Mouse (Mus musculus): ENCODE results near the gene Cept1. TPM values are rescaled to one million over a fixed set of nuclear protein-coding genes. Genes with fewer than 3 reads are reported as not detected.
A peak's percentile ranks its signal among the peaks of the same experiment; 100 is the strongest.
"Not testable (repeated sequence)": the region's sequence is repeated elsewhere in the genome, so short reads cannot be mapped to it uniquely, and the experiment has no call there.

Cept1 gene
- polyA plus RNA-seq (2016; fragmentation: Nextera tagmentation; extraction: Ambion mirVana) = 23.2 and 31.3 TPM in 2 replicates

- no peaks in the 10 kb centered on the region for H3K9me3 ChIP-seq (replicated peaks)
- peak within 1 kb of the TSS; percentile 94 for H3K27ac ChIP-seq
- H3K27me3 ChIP-seq (replicated peaks) = no peaks in the 10 kb centered on the region
- H3K4me3 ChIP-seq = peak within 1 kb of the TSS; percentile 90
- H3K9ac ChIP-seq = peak within 1 kb of the TSS; percentile 94
- peaks cover 35% of the 10 kb centered on the region for H3K4me1 ChIP-seq
- H3K4me2 ChIP-seq = peak within 1 kb of the TSS; percentile 77
- WGBS (ENCODE audit: insufficient replicate concordance) = under 1% methylated on average over 63 of the region's 63 CpGs
- ATAC-seq = peak; percentile 95
- peaks cover 5% of the 10 kb centered on the region; the same call in 1 of the 2 replicates for H3K36me3 ChIP-seq
Measured at GRCm38 (mm10) chr3:106547171-106547923, at the start of gene Cept1, which contains the start of gene Dram2. Gene Cept1 (minus strand): TSS chr3:106547802. Gene Dram2 (plus strand): TSS chr3:106547798.

GRCm38 (mm10) chr3:106593631-106594030, 46.0 kb upstream of the Cept1 start:
- not testable (repeated sequence) for H3K4me3 ChIP-seq; H3K9me3 ChIP-seq (replicated peaks); ATAC-seq; H3K4me2 ChIP-seq; H3K36me3 ChIP-seq; H3K27ac ChIP-seq; H3K27me3 ChIP-seq (replicated peaks); H3K4me1 ChIP-seq; H3K9ac ChIP-seq
- 61% methylated on average over 4 of the region's 4 CpGs for WGBS (ENCODE audit: insufficient replicate concordance)

DNA sequence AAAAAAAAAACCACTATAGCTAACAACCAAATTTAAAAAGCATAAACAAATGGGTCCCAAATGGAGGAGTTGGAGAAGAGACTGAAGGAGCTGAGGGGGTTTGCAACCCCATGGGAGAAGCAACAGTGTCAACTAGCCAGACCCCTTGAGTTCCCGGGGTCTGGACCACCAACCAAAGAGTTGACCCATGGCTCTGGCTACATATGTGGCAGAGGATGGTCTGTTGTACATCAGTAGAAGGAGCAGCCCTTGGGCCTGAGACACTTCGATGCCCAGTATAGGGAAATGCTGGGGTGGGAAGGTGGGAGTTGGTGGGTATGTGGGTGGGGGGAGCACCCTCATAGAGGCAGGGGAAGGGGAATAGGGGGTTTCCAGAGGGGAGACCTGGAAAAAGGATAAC, 31.7 kb upstream of the Cept1 start:
- no peaks in the 10 kb centered on the region for H3K4me1 ChIP-seq
- no peak overlapping the region for H3K9ac ChIP-seq
- H3K9me3 ChIP-seq (replicated peaks) = no peaks in the 10 kb centered on the region
- H3K4me3 ChIP-seq = no peak overlapping the region
- no peak overlapping the region for H3K4me2 ChIP-seq
- no peak overlapping the region for H3K27ac ChIP-seq
- no peak for ATAC-seq
- H3K36me3 ChIP-seq = peaks cover 3% of the 10 kb centered on the region; the same call in 1 of the 2 replicates
- H3K27me3 ChIP-seq (replicated peaks) = no peaks in the 10 kb centered on the region
- WGBS (ENCODE audit: insufficient replicate concordance) = 65% methylated on average over 2 of the region's 2 CpGs

DNA sequence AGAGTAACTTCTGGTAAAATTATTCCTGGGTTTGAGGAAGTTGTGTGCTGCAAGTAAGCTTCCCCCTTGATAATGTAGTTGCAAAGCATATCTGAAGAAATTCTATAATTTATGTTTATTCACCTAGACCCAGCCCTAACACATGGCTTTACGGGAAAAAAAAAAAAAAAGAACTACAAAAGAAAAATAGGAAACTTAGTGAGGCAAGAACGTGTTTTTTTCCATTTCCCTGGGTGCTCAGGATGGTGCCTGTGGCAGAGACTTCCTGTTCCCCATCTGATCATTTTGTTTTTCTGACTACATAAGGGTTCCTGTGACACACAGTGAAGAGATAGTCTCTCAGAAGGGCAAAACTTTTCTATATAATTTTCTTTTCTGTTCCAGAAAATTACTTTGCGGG, 25.6 kb upstream of the Cept1 start:
- Histone ChIP-seq H3K9me3 (replicated peaks) (no peaks in the 10 kb centered on the region), H3K27me3 (replicated peaks) (no peaks in the 10 kb centered on the region), H3K4me1 (no peaks in the 10 kb centered on the region), H3K36me3 (peaks cover 7% of the 10 kb centered on the region; the same call in 1 of the 2 replicates), H3K9ac (no peak overlapping the region), H3K4me3 (no peak overlapping the region), H3K4me2 (no peak overlapping the region), H3K27ac (no peak overlapping the region)
- ATAC-seq = no peak
- 58% methylated on average over 3 of the region's 3 CpGs for WGBS (ENCODE audit: insufficient replicate concordance)

DNA sequence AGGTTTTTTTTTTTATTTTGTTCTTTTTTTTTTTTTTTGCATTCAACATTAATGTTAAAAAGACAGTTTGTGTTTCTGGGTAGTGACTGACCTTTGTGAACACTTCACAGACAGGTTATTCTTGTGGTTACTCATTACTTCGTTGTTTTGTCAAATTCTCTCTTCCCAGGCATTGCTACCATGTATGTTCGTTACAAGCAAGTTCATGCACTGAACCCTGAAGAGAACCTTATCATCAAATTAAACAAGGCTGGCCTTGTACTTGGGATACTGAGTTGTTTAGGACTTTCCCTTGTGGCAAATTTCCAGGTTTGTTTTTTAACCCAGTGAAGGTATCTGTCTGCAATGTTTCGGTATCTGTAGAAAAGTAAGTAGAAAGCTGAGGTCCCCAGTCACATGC, 18.3 kb upstream of the Cept1 start:
- Histone ChIP-seq H3K4me1 (no peaks in the 10 kb centered on the region), H3K9me3 (replicated peaks) (no peaks in the 10 kb centered on the region), H3K9ac (no peak overlapping the region), H3K27me3 (replicated peaks) (no peaks in the 10 kb centered on the region), H3K4me2 (no peak overlapping the region), H3K36me3 (peaks cover 7% of the 10 kb centered on the region; the same call in 1 of the 2 replicates), H3K27ac (no peak overlapping the region), H3K4me3 (no peak overlapping the region)
- 78% methylated on average over 3 of the region's 3 CpGs for WGBS (ENCODE audit: insufficient replicate concordance)
- ATAC-seq = no peak

GRCm38 (mm10) chr3:106558271-106558670, 10.7 kb upstream of the Cept1 start:
- Histone ChIP-seq H3K27ac (no peak overlapping the region), H3K9me3 (replicated peaks) (no peaks in the 10 kb centered on the region), H3K4me2 (no peak overlapping the region), H3K9ac (no peak overlapping the region), H3K27me3 (replicated peaks) (no peaks in the 10 kb centered on the region), H3K36me3 (peaks cover 40% of the 10 kb centered on the region), H3K4me1 (peaks cover 15% of the 10 kb centered on the region; the same call in 1 of the 2 replicates), H3K4me3 (no peak overlapping the region)
- ATAC-seq = no peak

GRCm38 (mm10) chr3:106555743-106556250, 8.2 kb upstream of the Cept1 start:
- H3K27me3 ChIP-seq (replicated peaks) = no peaks in the 10 kb centered on the region
- H3K4me1 ChIP-seq = peaks cover 15% of the 10 kb centered on the region; the same call in 1 of the 2 replicates
- WGBS (ENCODE audit: insufficient replicate concordance) = 86% methylated on average over 3 of the region's 3 CpGs
- H3K9me3 ChIP-seq (replicated peaks) = no peaks in the 10 kb centered on the region
- peaks cover 46% of the 10 kb centered on the region for H3K36me3 ChIP-seq
- no peak for ATAC-seq
- no peak overlapping the region for H3K9ac ChIP-seq
- H3K4me2 ChIP-seq = no peak overlapping the region
- H3K4me3 ChIP-seq = no peak overlapping the region
- no peak overlapping the region for H3K27ac ChIP-seq

DNA sequence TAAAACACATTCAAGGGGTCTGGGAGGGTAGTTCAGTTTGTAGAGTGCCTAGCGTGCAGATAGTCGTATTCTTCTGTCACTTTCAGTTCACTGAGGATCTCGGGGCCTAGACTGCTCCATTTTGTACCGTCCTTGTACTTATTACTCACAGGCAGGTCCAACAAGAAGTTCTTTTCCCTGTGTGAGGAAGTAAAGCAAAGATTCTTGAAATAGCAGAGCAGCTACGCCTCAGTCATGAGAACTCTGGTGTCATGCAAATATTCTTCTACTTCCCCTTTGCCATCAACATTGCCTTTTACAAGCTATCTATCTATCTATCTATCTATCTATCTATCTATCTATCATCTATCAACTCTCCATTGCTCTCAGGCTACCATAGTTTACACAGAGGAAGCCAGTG, 5.8 kb upstream of the Cept1 start:
- 77% methylated on average over 5 of the region's 5 CpGs for WGBS (ENCODE audit: insufficient replicate concordance)
- ATAC-seq = no peak
- Histone ChIP-seq H3K27me3 (replicated peaks) (no peaks in the 10 kb centered on the region), H3K9me3 (replicated peaks) (no peaks in the 10 kb centered on the region), H3K36me3 (peaks cover 40% of the 10 kb centered on the region), H3K27ac (no peak overlapping the region), H3K4me2 (no peak overlapping the region), H3K4me3 (no peak overlapping the region), H3K4me1 (peaks cover 21% of the 10 kb centered on the region), H3K9ac (no peak overlapping the region)

GRCm38 (mm10) chr3:106548971-106549370, 1.4 kb upstream of the Cept1 start:
- H3K4me2 ChIP-seq = peak overlapping the region; percentile 32; the same call in 1 of the 2 replicates
- H3K4me3 ChIP-seq = no peak overlapping the region; the same call in 1 of the 2 replicates
- H3K9me3 ChIP-seq (replicated peaks) = no peaks in the 10 kb centered on the region
- H3K27me3 ChIP-seq (replicated peaks) = no peaks in the 10 kb centered on the region
- WGBS (ENCODE audit: insufficient replicate concordance) = 46% methylated on average over 3 of the region's 3 CpGs
- peak overlapping the region; percentile 31; the same call in 1 of the 2 replicates for H3K9ac ChIP-seq
- H3K36me3 ChIP-seq = peaks cover 16% of the 10 kb centered on the region
- no peak for ATAC-seq
- peaks cover 42% of the 10 kb centered on the region for H3K4me1 ChIP-seq
- no peak overlapping the region for H3K27ac ChIP-seq

DNA sequence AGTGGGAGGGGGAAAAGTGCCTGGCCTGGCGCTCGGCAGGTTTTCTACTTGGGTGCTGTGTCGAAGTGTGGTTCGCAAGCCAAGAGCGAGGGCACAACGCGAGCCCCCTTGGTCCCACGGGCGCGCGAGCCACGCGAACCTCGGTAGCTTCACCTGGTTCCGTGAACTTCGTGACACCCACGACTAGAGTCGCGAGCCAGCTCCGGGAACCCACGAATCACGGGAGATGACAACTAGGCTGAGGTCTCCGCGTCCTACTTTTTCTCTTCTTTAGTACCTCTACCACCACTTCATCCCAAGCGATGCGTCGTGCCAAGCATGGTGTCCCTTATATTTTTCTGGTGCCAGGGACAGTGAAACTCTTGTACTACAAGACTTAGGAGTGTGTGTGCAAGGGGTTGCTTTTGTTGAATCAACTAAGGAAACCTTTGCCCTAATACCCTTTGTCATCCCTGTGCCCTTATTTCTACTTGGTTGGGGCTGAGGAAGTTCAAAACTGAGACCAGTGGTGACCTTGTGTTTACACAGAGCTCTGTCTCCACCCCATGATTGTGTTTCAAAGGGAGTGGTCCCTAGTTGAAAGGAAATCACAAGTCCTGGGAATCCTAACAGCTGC, 430 bp upstream of the Cept1 start:
- WGBS (ENCODE audit: insufficient replicate concordance) = under 1% methylated on average over 27 of the region's 27 CpGs

DNA sequence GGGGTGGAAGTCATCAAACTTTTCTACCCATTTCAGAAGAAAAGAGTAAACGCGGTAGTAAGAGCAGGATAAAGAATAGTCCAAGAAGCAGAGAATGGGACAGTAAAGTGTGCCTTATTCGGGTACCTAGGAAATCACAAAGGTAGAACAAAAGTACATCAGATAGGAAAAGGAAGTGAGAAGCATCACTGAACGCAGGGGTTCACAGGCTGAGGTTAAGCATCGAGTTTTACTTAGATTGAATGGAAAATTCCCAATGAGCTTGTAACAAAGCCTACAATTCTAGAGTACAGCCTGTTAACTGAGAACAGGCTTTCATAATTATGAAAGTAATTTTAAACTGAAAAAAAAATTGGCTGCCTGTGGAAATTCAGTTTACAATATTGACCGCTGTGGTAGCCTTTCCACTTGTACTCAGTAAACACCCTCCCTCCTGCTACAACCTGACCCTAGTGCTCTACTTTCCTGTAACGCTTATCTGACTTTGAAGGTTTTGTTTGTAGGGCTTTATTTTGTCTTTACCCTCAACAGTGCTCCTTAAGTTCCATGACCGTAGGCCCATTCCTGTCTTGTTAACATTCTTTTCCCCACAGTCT, 2.8 kb downstream of the Cept1 start:
- WGBS (ENCODE audit: insufficient replicate concordance) = 75% methylated on average over 8 of the region's 8 CpGs
- peak overlapping the region; percentile 54 for H3K4me2 ChIP-seq
- no peaks in the 10 kb centered on the region for H3K36me3 ChIP-seq
- H3K27ac ChIP-seq = no peak overlapping the region
- H3K4me1 ChIP-seq = peaks cover 35% of the 10 kb centered on the region
- ATAC-seq = no peak
- H3K9me3 ChIP-seq (replicated peaks) = no peaks in the 10 kb centered on the region
- no peak overlapping the region for H3K9ac ChIP-seq
- no peaks in the 10 kb centered on the region for H3K27me3 ChIP-seq (replicated peaks)
- H3K4me3 ChIP-seq = no peak overlapping the region

More for the DNA sequence above, 430 bp upstream of the Cept1 start:
- Histone ChIP-seq H3K4me2 (peak overlapping the region; percentile 77), H3K27me3 (replicated peaks) (no peaks in the 10 kb centered on the region), H3K4me1 (peaks cover 35% of the 10 kb centered on the region), H3K9ac (peak overlapping the region; percentile 94), H3K27ac (peak overlapping the region; percentile 94), H3K9me3 (replicated peaks) (no peaks in the 10 kb centered on the region), H3K4me3 (peak overlapping the region; percentile 90), H3K36me3 (peaks cover 7% of the 10 kb centered on the region; the same call in 1 of the 2 replicates)
- ATAC-seq = peak; percentile 50

- WGBS (ENCODE audit: insufficient replicate concordance) = 60% methylated on average over 2 of the region's 2 CpGs
- no peak for ATAC-seq
Measured at GRCm38 (mm10) chr3:106533277-106533676, 14.3 kb downstream of the Cept1 start.

More at GRCm38 (mm10) chr3:106533277-106533676, 14.3 kb downstream of the Cept1 start:
- Histone ChIP-seq H3K9ac (no peak overlapping the region), H3K4me2 (no peak overlapping the region), H3K4me1 (no peaks in the 10 kb centered on the region), H3K27ac (no peak overlapping the region), H3K27me3 (replicated peaks) (no peaks in the 10 kb centered on the region), H3K4me3 (no peak overlapping the region), H3K36me3 (peaks cover 20% of the 10 kb centered on the region), H3K9me3 (replicated peaks) (no peaks in the 10 kb centered on the region)
